Mouse (Mus musculus): ENCODE measurements around the gene Tmem37. TPM values are rescaled to one million over a fixed set of nuclear protein-coding genes. Genes with fewer than 3 reads are reported as not detected.

The Tmem37 gene
- 6.0 and 6.2 TPM in 2 replicates for polyA plus RNA-seq (2015; fragmentation: Nextera tagmentation; extraction: Ambion mirVana)

DNA sequence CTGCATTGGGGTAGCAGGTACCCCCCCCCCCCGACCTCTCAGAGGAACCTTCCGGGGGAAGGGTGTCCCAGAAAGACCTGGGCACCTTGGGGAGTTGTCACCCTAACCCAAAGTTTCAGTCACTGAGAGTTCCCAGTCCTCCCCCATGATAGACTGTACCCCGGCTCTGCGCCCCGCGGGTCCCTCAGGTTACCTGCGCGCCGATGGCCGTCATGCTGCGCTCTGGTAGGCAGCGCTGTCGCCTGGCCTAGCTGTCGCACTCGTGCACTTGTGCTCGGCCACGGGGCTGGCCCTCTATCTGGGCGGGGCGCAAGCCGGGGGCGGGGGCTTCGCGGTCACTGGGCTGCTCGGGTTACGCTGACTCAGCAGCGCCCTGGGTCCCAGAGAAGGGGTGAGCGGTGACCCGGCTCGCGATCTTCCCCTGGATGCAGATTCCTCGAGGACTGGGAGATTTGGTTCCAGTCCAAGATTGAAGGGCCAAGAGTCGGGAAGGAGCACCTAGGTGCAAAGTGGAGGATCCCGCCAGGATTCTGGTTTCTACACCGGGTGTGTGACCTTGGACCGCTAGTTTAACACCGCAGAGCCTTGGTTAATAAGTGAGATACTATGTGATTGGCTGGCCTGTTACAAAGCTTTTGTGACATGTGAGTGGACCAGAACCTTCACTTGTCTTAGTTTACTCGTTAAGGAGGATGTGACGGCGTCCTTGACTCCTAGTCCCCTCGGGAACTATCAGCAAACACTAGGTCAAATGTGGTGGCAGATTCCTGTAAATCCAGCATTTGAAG, at the start of gene Tmem37:
Gene Tmem37, minus strand, starts transcription at position 556 of the 788 bp plus-strand sequence.
- Histone ChIP-seq H3K36me3 (no peaks in the 10 kb centered on the region), H3K4me1 (replicated peaks) (peaks cover 20% of the 10 kb centered on the region), H3K4me3 (replicated peaks) (peak within 1 kb of the TSS; percentile 43), H3K27me3 (peaks cover 51% of the 10 kb centered on the region), H3K9me3 (no peaks in the 10 kb centered on the region), H3K4me2 (replicated peaks) (peak within 1 kb of the TSS; percentile 82), H3K27ac (no peak within 1 kb of the TSS), H3K9ac (replicated peaks) (peak within 1 kb of the TSS; percentile 57; the same call in 1 of the 2 replicates)
- peak; percentile 72 for ATAC-seq
- 1% methylated on average over 40 of the region's 40 CpGs for WGBS

DNA sequence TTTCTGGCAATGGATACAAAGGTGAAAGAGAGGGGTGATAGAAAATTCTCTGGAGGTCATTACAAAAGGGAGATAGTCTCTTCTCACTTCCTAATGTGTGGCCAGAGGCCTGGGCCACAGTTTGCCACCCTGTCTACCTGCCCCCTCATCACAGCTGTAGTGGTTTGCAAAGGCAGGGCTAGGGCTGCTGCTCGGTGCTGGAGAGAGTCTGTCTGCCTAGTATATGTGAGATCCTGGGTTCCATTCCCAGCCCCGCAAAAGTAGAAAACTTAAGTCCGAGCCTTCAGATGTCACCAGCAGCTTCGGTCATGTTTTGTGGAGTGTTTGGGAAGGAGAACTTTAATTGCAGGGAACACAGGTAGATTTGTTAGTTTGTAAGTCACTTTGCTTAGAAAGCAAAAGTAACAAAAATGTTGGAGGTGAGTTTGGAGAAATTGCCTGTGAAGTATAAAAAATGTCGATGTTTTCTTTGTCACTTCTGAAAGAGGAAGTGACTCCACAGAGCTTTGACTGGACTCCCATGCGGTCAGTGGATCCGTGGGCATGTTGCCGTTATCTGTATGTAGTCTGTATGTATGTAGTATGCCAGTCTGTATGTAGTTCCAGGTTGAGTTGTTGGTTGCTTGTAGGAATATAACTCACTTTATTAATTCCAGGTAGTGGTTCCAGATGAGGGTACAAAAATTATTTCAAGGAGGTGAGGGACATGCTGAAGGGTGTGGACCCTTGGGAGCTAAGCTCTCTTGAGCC, 48.9 kb upstream of the Tmem37 start:
- Histone ChIP-seq H3K4me1 (replicated peaks) (peaks cover 35% of the 10 kb centered on the region), H3K4me3 (replicated peaks) (no peak overlapping the region), H3K9ac (replicated peaks) (no peak overlapping the region), H3K27ac (no peak overlapping the region), H3K27me3 (no peaks in the 10 kb centered on the region), H3K9me3 (no peaks in the 10 kb centered on the region), H3K4me2 (replicated peaks) (no peak overlapping the region), H3K36me3 (no peaks in the 10 kb centered on the region; the same call in 1 of the 2 replicates)
- WGBS = 95% methylated on average over 8 of the region's 8 CpGs
- ATAC-seq = no peak

DNA sequence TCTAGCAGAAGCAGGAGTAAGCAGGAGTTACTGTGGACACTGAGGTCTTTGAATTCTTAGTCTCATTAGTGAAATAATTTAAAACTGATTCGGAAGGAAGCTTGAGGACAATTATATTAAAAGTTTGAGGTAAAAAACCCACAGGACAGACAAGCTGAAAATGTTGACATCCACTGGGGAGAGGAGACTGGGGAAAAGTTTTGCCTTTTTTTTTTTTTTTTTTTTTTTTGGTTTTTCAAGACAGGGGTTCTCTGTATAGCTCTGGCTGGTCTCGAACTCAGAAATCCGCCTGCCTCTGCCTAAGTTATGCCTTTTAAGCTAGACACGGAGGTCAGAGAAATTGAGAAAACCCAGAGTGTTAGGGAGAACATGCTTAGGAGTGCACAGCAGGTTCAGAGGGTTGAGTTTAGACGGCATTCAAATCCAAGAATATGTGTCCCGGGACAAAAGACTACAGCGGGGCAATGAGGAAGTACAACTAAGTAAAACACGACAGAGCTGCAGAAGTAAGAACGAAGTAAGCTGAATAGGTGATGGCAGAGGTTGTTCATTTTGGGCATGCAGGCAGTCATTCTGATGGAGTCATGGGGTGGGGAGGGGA, 48.2 kb upstream of the Tmem37 start:
- Histone ChIP-seq H3K4me2 (replicated peaks) (peak overlapping the region; percentile 85), H3K4me3 (replicated peaks) (peak overlapping the region; percentile 63), H3K27me3 (no peaks in the 10 kb centered on the region), H3K4me1 (replicated peaks) (peaks cover 36% of the 10 kb centered on the region), H3K9ac (replicated peaks) (peak overlapping the region; percentile 67; the same call in 1 of the 2 replicates), H3K36me3 (no peaks in the 10 kb centered on the region; the same call in 1 of the 2 replicates), H3K27ac (no peak overlapping the region), H3K9me3 (no peaks in the 10 kb centered on the region)
- no peak for ATAC-seq
- 91% methylated on average over 9 of the region's 9 CpGs for WGBS

DNA sequence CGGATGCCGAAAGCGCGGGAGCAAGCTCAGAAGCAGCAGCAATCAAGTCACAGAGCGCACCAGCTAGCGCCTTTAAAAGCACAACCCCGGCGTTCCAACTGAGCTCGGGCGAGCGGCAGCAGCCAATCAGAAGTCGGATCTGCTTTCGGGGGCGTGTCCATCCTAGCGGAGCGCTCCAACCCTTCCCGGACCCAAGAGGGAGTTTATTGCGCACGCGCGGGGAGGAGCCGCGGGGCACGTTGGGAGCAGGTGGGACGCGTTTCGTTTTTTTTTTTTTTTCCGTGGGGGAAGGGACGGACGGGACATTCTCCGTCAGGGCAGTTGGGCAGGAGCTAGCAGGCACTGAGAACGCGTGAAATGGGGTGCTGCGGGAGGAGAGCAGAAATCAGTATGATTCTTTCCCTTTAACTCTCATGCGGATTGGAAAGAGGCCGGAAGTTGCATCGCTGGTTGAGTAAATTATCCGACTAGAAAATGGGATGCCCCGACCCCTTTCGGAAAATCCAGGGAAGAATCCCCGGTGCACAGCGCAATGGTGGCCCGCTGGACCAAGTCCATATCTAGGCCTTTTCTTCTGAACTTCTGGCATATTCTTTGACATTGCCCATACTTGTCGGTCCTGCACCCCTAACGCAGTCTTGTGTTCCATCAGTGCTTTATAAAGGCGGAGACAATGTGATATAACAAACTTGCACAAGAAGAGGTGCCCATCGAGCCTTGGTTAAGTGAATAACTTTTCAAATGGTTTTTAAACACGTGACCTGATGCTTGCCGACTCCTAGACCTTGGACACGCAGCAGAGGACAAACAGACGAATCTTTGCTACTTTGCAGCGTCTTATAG, 47.3 kb upstream of the Tmem37 start, which contains the start of the genes Dbi and 3110009E18Rik:
Gene Dbi, minus strand, starts transcription at position 110 of the 843 bp plus-strand sequence.
Gene 3110009E18Rik, plus strand, starts transcription at position 219 of the 843 bp plus-strand sequence.
- Histone ChIP-seq H3K4me1 (replicated peaks) (peaks cover 36% of the 10 kb centered on the region), H3K4me2 (replicated peaks) (peak within 1 kb of the TSS; percentile 85), H3K36me3 (peaks cover 3% of the 10 kb centered on the region), H3K4me3 (replicated peaks) (peak within 1 kb of the TSS; percentile 63), H3K27ac (peak within 1 kb of the TSS; percentile 90), H3K9me3 (no peaks in the 10 kb centered on the region), H3K9ac (replicated peaks) (peak within 1 kb of the TSS; percentile 80), H3K27me3 (no peaks in the 10 kb centered on the region)
- peak; percentile 96 for ATAC-seq
- WGBS = 1% methylated on average over 52 of the region's 52 CpGs

DNA sequence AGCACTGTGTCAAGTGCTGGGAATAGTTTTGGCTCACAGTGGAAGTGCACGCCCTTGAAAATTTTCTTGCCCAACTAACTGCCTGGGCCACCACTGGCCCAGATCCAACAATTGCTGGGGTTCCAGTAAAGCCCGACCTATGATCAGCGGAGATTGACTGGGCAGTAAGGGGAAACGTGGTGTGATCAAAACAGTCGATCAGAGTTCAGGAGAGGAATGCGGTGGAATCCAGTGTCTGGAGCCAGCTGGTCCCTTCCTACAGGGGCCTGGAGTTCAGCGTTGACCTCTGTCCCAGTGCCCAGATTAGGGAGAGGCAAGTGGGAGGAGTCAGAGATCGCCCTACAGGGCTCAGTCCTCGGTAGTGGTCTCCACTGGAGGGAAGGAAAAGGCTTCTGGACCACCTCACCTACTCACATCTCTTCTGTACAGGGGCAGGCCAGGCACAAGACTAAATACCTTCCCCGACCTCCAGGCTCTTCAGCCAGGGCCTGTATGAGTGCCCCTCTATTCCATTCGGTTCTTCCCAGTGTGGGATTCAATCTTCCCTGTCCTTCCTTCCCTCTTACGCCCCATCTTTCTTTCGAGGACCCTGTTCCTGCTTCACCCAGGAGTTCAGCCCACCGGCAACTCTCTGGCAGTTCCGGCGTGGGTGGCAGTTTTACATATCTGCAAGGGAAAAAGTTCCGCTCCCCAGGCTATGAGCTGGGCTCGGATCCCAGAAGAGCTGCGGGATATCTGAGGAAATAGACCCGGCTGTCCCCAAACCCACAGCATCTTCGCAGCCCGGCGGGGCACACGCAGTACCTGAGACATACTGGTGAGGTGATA, 46.5 kb upstream of the Tmem37 start:
- Histone ChIP-seq H3K27me3 (no peaks in the 10 kb centered on the region), H3K9ac (replicated peaks) (peak overlapping the region; percentile 80), H3K4me1 (replicated peaks) (peaks cover 36% of the 10 kb centered on the region), H3K27ac (peak overlapping the region; percentile 90), H3K9me3 (no peaks in the 10 kb centered on the region), H3K4me2 (replicated peaks) (peak overlapping the region; percentile 85), H3K36me3 (peaks cover 11% of the 10 kb centered on the region), H3K4me3 (replicated peaks) (peak overlapping the region; percentile 63)
- 6% methylated on average over 24 of the region's 24 CpGs for WGBS
- peak; percentile 68 for ATAC-seq

DNA sequence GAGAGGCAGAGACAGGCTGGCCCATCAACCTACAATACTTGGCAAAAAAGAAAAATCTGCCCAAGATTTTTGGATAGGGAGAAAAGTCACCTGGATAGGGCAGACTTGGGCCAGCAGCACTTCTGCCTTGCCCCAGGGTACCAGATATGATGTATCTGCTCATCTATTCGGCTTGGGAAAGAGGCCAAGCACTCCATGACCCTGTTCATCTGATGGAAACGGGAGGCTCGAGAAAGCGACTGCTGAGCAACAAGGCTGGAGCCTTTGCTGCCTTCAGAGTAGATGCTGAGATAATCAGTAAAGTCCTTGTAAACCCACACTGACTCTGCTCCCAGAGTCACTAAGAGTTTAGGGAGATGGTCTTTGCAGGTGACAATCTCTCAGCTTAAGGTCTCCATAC, 45.5 kb upstream of the Tmem37 start:
- no peaks in the 10 kb centered on the region for H3K27me3 ChIP-seq
- H3K4me2 ChIP-seq (replicated peaks) = peak overlapping the region; percentile 85
- H3K27ac ChIP-seq = no peak overlapping the region
- ATAC-seq = no peak
- H3K4me3 ChIP-seq (replicated peaks) = peak overlapping the region; percentile 63
- no peaks in the 10 kb centered on the region for H3K9me3 ChIP-seq
- H3K36me3 ChIP-seq = peaks cover 21% of the 10 kb centered on the region
- peak overlapping the region; percentile 80 for H3K9ac ChIP-seq (replicated peaks)
- 93% methylated on average over 4 of the region's 4 CpGs for WGBS
- H3K4me1 ChIP-seq (replicated peaks) = peaks cover 36% of the 10 kb centered on the region

DNA sequence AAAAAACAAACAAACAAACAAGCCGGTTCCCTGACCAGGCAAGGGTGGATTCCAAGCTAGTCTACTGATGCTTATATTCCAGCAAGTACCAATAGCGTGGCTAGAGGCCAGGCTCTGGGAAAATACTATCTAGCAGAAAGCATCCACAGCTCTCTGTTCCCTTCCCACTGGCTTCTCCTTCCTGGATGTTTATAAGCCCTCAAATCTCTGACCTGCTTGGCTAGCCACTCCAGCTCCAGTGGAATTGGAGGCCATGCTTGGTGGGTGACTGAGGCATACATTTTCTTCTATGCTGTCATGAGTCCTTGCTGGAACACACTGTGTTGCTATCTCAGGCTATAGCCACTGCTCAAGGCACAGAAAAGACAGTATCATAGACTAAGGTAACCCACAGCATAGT, 45.0 kb upstream of the Tmem37 start:
- no peak overlapping the region; the same call in 1 of the 2 replicates for H3K4me3 ChIP-seq (replicated peaks)
- H3K4me1 ChIP-seq (replicated peaks) = peaks cover 36% of the 10 kb centered on the region
- H3K27me3 ChIP-seq = no peaks in the 10 kb centered on the region
- WGBS = 94% methylated on average over 2 of the region's 2 CpGs
- H3K4me2 ChIP-seq (replicated peaks) = peak overlapping the region; percentile 85
- H3K9ac ChIP-seq (replicated peaks) = peak overlapping the region; percentile 80; the same call in 1 of the 2 replicates
- H3K9me3 ChIP-seq = no peaks in the 10 kb centered on the region
- H3K27ac ChIP-seq = no peak overlapping the region
- H3K36me3 ChIP-seq = peaks cover 25% of the 10 kb centered on the region
- ATAC-seq = no peak

DNA sequence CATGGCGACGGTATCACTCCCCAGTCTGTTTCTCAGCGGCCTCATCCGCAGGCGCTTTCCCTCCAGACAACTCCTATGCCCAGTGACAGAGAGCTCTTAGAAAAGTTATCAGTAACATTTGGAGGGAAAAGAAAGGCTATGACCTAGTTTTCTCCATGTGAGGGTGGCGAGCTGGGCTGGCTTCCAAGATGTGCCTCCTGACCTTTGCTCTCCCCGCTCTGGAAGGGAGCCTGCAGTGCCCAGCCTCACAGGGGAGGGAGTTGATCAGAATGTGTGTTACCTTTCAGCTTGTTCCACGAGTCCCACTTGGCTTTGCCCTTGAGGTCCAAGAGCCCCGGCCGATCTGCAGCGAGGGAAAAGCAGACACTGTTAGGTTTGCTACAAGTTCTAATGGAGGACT, 42.2 kb upstream of the Tmem37 start:
- Histone ChIP-seq H3K9me3 (no peaks in the 10 kb centered on the region), H3K27me3 (no peaks in the 10 kb centered on the region), H3K4me1 (replicated peaks) (peaks cover 27% of the 10 kb centered on the region), H3K27ac (peak overlapping the region; percentile 51), H3K36me3 (peaks cover 43% of the 10 kb centered on the region), H3K9ac (replicated peaks) (no peak overlapping the region), H3K4me2 (replicated peaks) (no peak overlapping the region), H3K4me3 (replicated peaks) (no peak overlapping the region)
- WGBS = 85% methylated on average over 11 of the region's 11 CpGs
- no peak for ATAC-seq

DNA sequence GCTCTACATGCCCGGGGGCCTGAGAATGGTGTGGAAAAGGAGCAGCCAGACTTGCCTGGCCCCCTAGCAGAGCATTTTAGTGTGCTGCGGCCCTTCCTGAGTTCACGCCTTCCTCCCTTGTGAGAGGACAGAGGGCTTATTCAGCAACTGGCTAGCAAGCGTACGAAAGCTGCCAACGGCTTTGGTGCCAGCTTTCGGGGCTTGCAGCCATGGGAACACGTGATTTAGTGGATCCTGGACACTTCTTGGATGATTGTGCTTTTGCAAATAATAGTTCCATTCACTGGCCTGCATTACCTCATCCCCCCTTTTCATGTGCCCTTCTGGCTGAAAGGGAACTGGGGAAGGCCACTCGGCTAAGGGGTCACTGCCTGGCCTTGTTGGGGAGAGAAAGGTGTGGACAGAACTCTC, 41.8 kb upstream of the Tmem37 start:
- peak; percentile 51 for ATAC-seq
- no peak overlapping the region for H3K4me3 ChIP-seq (replicated peaks)
- no peak overlapping the region for H3K9ac ChIP-seq (replicated peaks)
- no peaks in the 10 kb centered on the region for H3K27me3 ChIP-seq
- H3K27ac ChIP-seq = peak overlapping the region; percentile 51
- H3K4me2 ChIP-seq (replicated peaks) = no peak overlapping the region
- WGBS = 80% methylated on average over 9 of the region's 9 CpGs
- H3K4me1 ChIP-seq (replicated peaks) = peaks cover 27% of the 10 kb centered on the region
- no peaks in the 10 kb centered on the region for H3K9me3 ChIP-seq
- peaks cover 43% of the 10 kb centered on the region for H3K36me3 ChIP-seq

DNA sequence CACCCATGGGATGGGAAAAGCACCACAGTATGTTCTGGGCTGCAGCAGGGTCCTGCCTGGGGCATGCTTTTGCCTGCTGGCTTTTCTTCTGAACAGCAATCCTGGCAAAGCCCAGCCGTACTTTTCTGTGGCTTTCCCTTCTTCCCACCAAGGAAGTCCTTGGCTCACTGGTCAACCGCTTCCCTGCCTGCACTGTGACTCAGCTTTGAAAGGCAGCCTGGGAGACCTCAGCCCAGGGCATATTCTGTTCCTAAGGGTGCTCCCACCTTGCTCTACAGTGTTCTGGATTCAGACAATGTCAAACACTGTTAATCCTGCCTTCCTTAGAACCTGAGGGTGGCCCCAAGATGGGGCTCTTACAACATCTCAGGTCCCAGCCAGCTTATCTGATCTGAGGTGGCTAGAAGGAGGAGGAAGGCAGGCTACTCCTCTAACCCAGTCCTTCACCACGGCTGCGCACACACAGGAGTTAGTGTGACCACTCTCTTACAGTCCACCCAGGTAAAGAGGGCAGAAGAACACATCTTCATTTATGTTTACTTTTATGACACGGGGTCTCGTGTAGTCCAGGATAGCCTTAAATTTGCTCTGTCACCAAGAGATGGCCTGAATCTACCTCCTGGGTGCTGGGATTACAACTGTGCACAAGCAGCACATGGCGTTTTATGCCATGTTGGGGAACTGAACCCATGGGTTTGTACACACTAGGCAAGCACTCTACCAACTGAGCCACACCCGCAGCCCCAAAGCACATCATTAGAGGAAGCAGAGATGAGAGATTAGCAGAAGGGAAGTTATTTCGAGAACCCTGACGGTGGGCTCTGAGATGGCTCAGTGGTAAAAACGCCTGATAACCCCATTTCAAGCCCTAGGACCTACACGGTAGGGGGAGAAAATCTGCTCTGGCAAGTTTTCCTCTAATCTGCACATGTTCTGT, 38.6 kb upstream of the Tmem37 start:
- Histone ChIP-seq H3K4me1 (replicated peaks) (no peaks in the 10 kb centered on the region), H3K36me3 (peaks cover 43% of the 10 kb centered on the region), H3K27me3 (no peaks in the 10 kb centered on the region), H3K4me3 (replicated peaks) (no peak overlapping the region), H3K9me3 (no peaks in the 10 kb centered on the region), H3K27ac (no peak overlapping the region), H3K9ac (replicated peaks) (no peak overlapping the region), H3K4me2 (replicated peaks) (no peak overlapping the region)
- 89% methylated on average over 12 of the region's 12 CpGs for WGBS
- no peak for ATAC-seq

All from midbrain, embryonic 13.5 days (tissue).